Mouse (Mus musculus): Measurements from ENCODE around the gene Ttc30a2. TPM values are rescaled to one million over a fixed set of nuclear protein-coding genes. Genes with fewer than 3 reads are reported as not detected.
"Not testable (repeated sequence)": the region's sequence is repeated elsewhere in the genome, so short reads cannot be mapped to it uniquely, and the experiment has no call there.

Gene Ttc30a2
- polyA plus RNA-seq, 1 experiment from 2014 or later: 0.43 TPM

GRCm38 (mm10) chr2:75980933-75981439 is 3.0 kb upstream of the Ttc30a2 start:
- H3K27me3 ChIP-seq; H3K9ac ChIP-seq; H3K27ac ChIP-seq (replicated peaks); ATAC-seq (ENCODE audit: insufficient number of reproducible peaks, low FRiP score, low TSS enrichment, low read depth); H3K36me3 ChIP-seq; H3K9me3 ChIP-seq (replicated peaks); H3K4me1 ChIP-seq: not testable (repeated sequence)
- H3K4me2 ChIP-seq (replicated peaks): peak overlapping the region; percentile 71
- WGBS: 95% methylated on average over 13 of the region's 13 CpGs
- H3K4me3 ChIP-seq (replicated peaks): peak overlapping the region; percentile 52

- H3K4me3 ChIP-seq (replicated peaks); ATAC-seq (ENCODE audit: insufficient number of reproducible peaks, low FRiP score, low TSS enrichment, low read depth); H3K36me3 ChIP-seq; H3K27me3 ChIP-seq; H3K27ac ChIP-seq (replicated peaks); H3K9me3 ChIP-seq (replicated peaks); H3K9ac ChIP-seq; H3K4me1 ChIP-seq; H3K4me2 ChIP-seq (replicated peaks): not testable (repeated sequence)
- 80% methylated on average over 2 of the region's 2 CpGs for WGBS
These were observed 1.9 kb downstream of the Ttc30a2 start for GRCm38 (mm10) chr2:75976070-75976469.

GRCm38 (mm10) chr2:75974131-75974530 is 3.8 kb downstream of the Ttc30a2 start:
- Histone ChIP-seq H3K9ac (no peak overlapping the region), H3K4me3 (replicated peaks) (no peak overlapping the region), H3K36me3 (no peaks in the 10 kb centered on the region), H3K4me2 (replicated peaks) (no peak overlapping the region), H3K27me3 (no peaks in the 10 kb centered on the region), H3K9me3 (replicated peaks) (no peaks in the 10 kb centered on the region), H3K4me1 (no peaks in the 10 kb centered on the region), H3K27ac (replicated peaks) (no peak overlapping the region)
- ATAC-seq (ENCODE audit: insufficient number of reproducible peaks, low FRiP score, low TSS enrichment, low read depth): no peak
- 64% methylated on average over 9 of the region's 9 CpGs for WGBS

GRCm38 (mm10) chr2:75964972-75965371 is 13.0 kb downstream of the Ttc30a2 start:
- Histone ChIP-seq H3K27me3 (no peaks in the 10 kb centered on the region), H3K9me3 (replicated peaks) (no peaks in the 10 kb centered on the region), H3K27ac (replicated peaks) (0 out of 2 replicates have a peak overlapping the region, but pooled peaks have one; percentile 5), H3K4me3 (replicated peaks) (peak overlapping the region; percentile 19; the same call in 1 of the 2 replicates), H3K36me3 (no peaks in the 10 kb centered on the region), H3K9ac (0 out of 2 replicates have a peak overlapping the region, but pooled peaks have one; percentile 4), H3K4me1 (peaks cover 28% of the 10 kb centered on the region), H3K4me2 (replicated peaks) (peak overlapping the region; percentile 51)
- peak; percentile 47; the same call in 1 of the 2 replicates for ATAC-seq (ENCODE audit: insufficient number of reproducible peaks, low FRiP score, low TSS enrichment, low read depth)
- 15% methylated on average over 5 of the region's 5 CpGs for WGBS

- Histone ChIP-seq H3K4me2 (replicated peaks) (peak overlapping the region; percentile 51), H3K4me1 (peaks cover 32% of the 10 kb centered on the region), H3K9me3 (replicated peaks) (no peaks in the 10 kb centered on the region), H3K27ac (replicated peaks) (0 out of 2 replicates have a peak overlapping the region, but pooled peaks have one; percentile 5), H3K27me3 (no peaks in the 10 kb centered on the region), H3K36me3 (no peaks in the 10 kb centered on the region), H3K9ac (0 out of 2 replicates have a peak overlapping the region, but pooled peaks have one; percentile 4), H3K4me3 (replicated peaks) (peak overlapping the region; percentile 19; the same call in 1 of the 2 replicates)
- 14% methylated on average over 14 of the region's 14 CpGs for WGBS
- no peak for ATAC-seq (ENCODE audit: insufficient number of reproducible peaks, low FRiP score, low TSS enrichment, low read depth)
These were observed 13.5 kb downstream of the Ttc30a2 start for GRCm38 (mm10) chr2:75964512-75964911.

- Histone ChIP-seq H3K36me3 (no peaks in the 10 kb centered on the region), H3K4me1 (peaks cover 36% of the 10 kb centered on the region), H3K9me3 (replicated peaks) (no peaks in the 10 kb centered on the region), H3K4me3 (replicated peaks) (no peak overlapping the region), H3K27me3 (no peaks in the 10 kb centered on the region), H3K27ac (replicated peaks) (no peak overlapping the region), H3K4me2 (replicated peaks) (peak overlapping the region; percentile 51), H3K9ac (no peak overlapping the region)
- WGBS: 60% methylated on average over 5 of the region's 5 CpGs
- no peak for ATAC-seq (ENCODE audit: insufficient number of reproducible peaks, low FRiP score, low TSS enrichment, low read depth)
These were observed 13.9 kb downstream of the Ttc30a2 start for GRCm38 (mm10) chr2:75964051-75964450.

GRCm38 (mm10) chr2:75963211-75963840 is 14.6 kb downstream of the Ttc30a2 start:
- Histone ChIP-seq H3K4me2 (replicated peaks) (no peak overlapping the region), H3K4me3 (replicated peaks) (no peak overlapping the region), H3K27me3 (no peaks in the 10 kb centered on the region), H3K27ac (replicated peaks) (no peak overlapping the region), H3K36me3 (no peaks in the 10 kb centered on the region), H3K4me1 (peaks cover 36% of the 10 kb centered on the region), H3K9me3 (replicated peaks) (no peaks in the 10 kb centered on the region), H3K9ac (no peak overlapping the region)
- no peak for ATAC-seq (ENCODE audit: insufficient number of reproducible peaks, low FRiP score, low TSS enrichment, low read depth)
- WGBS: 66% methylated on average over 10 of the region's 10 CpGs

GRCm38 (mm10) chr2:75960366-75961330 is 17.3 kb downstream of the Ttc30a2 start:
- Histone ChIP-seq H3K9me3 (replicated peaks) (no peaks in the 10 kb centered on the region), H3K4me2 (replicated peaks) (peak overlapping the region; percentile 34), H3K36me3 (no peaks in the 10 kb centered on the region), H3K9ac (no peak overlapping the region), H3K4me3 (replicated peaks) (no peak overlapping the region), H3K4me1 (peaks cover 36% of the 10 kb centered on the region), H3K27ac (replicated peaks) (peak overlapping the region; percentile 70), H3K27me3 (no peaks in the 10 kb centered on the region)
- ATAC-seq (ENCODE audit: insufficient number of reproducible peaks, low FRiP score, low TSS enrichment, low read depth): no peak
- 54% methylated on average over 15 of the region's 15 CpGs for WGBS

- peak; percentile 59; the same call in 1 of the 2 replicates for ATAC-seq (ENCODE audit: insufficient number of reproducible peaks, low FRiP score, low TSS enrichment, low read depth)
- Histone ChIP-seq H3K9me3 (replicated peaks) (no peaks in the 10 kb centered on the region), H3K9ac (no peak overlapping the region), H3K27me3 (no peaks in the 10 kb centered on the region), H3K4me1 (peaks cover 35% of the 10 kb centered on the region), H3K27ac (replicated peaks) (peak overlapping the region; percentile 70), H3K4me2 (replicated peaks) (peak overlapping the region; percentile 34), H3K36me3 (no peaks in the 10 kb centered on the region), H3K4me3 (replicated peaks) (peak overlapping the region; percentile 3; the same call in 1 of the 2 replicates)
- 7% methylated on average over 15 of the region's 15 CpGs for WGBS
These were observed 18.1 kb downstream of the Ttc30a2 start for GRCm38 (mm10) chr2:75959850-75960365.

GRCm38 (mm10) chr2:75959183-75959849 is 18.7 kb downstream of the Ttc30a2 start:
- Histone ChIP-seq H3K9me3 (replicated peaks) (no peaks in the 10 kb centered on the region), H3K4me1 (peaks cover 29% of the 10 kb centered on the region), H3K9ac (no peak overlapping the region), H3K27ac (replicated peaks) (peak overlapping the region; percentile 70), H3K4me3 (replicated peaks) (peak overlapping the region; percentile 15; the same call in 1 of the 2 replicates), H3K4me2 (replicated peaks) (peak overlapping the region; percentile 34), H3K36me3 (no peaks in the 10 kb centered on the region), H3K27me3 (no peaks in the 10 kb centered on the region)
- WGBS: 23% methylated on average over 18 of the region's 18 CpGs
- no peak for ATAC-seq (ENCODE audit: insufficient number of reproducible peaks, low FRiP score, low TSS enrichment, low read depth)
